Mouse (Mus musculus): ENCODE measurements around the gene Prrx1. TPM values are rescaled to one million over a fixed set of nuclear protein-coding genes. Genes with fewer than 3 reads are reported as not detected.

The Prrx1 gene
- polyA plus RNA-seq, 1 experiment from 2014 or later, result 3.5 TPM

DNA sequence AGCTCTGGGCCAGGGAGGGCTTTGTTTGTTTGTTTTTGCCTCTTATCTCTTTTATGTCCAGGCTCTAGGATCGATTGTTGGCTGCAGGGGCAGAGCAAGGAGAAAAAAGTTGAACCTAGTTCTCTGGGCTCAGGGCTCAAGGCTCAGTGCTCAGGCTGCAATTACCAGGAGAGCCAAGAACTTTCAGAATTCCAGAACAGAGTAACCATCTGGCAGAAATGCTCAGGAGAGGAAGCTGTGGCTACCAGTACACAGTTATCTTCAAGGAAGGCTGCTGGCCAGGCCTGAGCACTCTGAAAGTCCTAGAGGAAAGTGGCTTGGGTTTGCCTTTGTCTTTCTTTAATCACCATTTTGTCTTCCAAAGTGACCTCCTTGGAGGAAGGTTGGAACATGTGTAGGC is 3.4 kb upstream of the Prrx1 start:
- H3K9me3 ChIP-seq (ENCODE audit: control insufficient read depth, low read length), result no peaks in the 10 kb centered on the region
- H3K4me3 ChIP-seq (replicated peaks; ENCODE audit: low read depth, low read length), result no peak overlapping the region
- no peak overlapping the region for H3K4me2 ChIP-seq (ENCODE audit: low read length)
- no peak for ATAC-seq (ENCODE audit: low FRiP score, low TSS enrichment)
- 38% methylated on average over 1 of the region's 1 CpGs for WGBS
- no peak overlapping the region for H3K9ac ChIP-seq (replicated peaks; ENCODE audit: low read length)
- DNase-seq, result no peak
- peaks cover 42% of the 10 kb centered on the region for H3K27me3 ChIP-seq (ENCODE audit: control insufficient read depth, insufficient read depth, low read length)
- no peak overlapping the region for H3K27ac ChIP-seq (replicated peaks; ENCODE audit: low read depth, low read length)
- no peaks in the 10 kb centered on the region for H3K36me3 ChIP-seq (ENCODE audit: control insufficient read depth, insufficient read depth, low read length)
- H3K4me1 ChIP-seq (ENCODE audit: control insufficient read depth, insufficient read depth, low read length), result peaks cover 17% of the 10 kb centered on the region

DNA sequence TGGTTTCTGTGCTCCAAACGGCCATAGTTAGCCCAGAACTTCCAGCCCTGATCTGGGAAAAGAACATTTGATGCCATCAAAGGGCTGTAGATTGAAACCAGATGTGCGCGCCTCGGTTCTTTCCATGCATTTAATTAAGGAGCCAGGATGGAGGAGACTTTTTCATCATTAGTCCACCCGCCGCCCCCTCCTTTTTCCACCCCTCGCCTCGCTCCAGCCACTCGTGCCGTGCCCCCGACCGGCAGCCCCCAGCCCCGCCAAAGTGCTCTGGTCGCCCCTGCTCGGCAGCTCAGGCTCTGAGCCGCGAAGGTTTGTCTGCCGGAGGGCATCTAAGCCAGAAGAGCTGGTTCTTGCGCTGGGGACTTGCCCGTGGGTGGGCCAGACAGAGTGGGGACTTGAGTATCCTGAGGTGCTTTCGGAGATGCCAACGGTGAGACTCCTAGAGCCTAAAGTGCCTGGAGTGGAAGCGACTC is 1.4 kb upstream of the Prrx1 start:
- WGBS, result 2% methylated on average over 23 of the region's 23 CpGs
- H3K27me3 ChIP-seq (ENCODE audit: control insufficient read depth, insufficient read depth, low read length), result peaks cover 62% of the 10 kb centered on the region
- no peaks in the 10 kb centered on the region for H3K9me3 ChIP-seq (ENCODE audit: control insufficient read depth, low read length)
- H3K4me3 ChIP-seq (replicated peaks; ENCODE audit: low read depth, low read length), result peak overlapping the region; percentile 39
- H3K4me1 ChIP-seq (ENCODE audit: control insufficient read depth, insufficient read depth, low read length), result peaks cover 19% of the 10 kb centered on the region
- H3K36me3 ChIP-seq (ENCODE audit: control insufficient read depth, insufficient read depth, low read length), result no peaks in the 10 kb centered on the region
- DNase-seq (peak; percentile 40), ATAC-seq (ENCODE audit: low FRiP score, low TSS enrichment) (no peak)
- no peak overlapping the region for H3K27ac ChIP-seq (replicated peaks; ENCODE audit: low read depth, low read length)
- H3K9ac ChIP-seq (replicated peaks; ENCODE audit: low read length), result no peak overlapping the region
- peak overlapping the region; percentile 75 for H3K4me2 ChIP-seq (ENCODE audit: low read length)

DNA sequence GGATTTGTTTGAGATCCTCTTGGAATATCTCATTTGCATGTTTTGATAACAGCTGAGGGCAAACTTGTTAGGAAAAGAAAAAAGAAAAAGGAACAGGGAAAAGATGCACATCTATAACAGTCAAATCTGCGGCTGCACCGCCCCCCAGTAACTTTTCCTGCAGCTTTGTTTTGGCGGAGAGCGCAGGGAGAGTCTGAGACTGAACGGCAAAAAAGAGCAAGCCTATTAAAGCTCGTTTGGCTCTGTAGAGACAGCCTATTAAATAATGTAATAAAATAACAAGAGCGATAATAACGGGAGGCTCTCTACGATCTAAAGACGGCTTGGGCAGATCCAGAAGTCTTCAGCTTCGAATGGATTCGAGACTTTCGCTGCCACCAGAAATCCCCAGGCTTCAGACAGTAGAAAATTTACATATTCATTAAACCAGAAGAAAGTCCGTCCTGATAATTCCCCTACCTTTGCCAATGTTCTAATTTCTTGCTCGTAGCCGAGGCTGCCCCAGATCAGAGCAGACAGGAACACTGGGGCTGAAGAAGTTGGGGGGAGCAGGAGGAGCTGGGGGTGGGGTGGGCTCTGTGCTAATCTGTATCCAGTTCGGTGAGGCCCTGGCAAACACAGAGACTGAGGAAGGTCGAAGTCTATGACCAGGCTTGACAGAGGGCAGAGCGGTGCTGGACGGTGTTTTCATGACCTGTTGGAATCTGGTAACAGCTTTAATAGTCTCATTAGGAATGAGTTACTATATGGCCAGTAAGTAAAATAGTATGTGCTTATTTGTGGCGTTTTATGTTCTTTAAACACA is 613 bp upstream of the Prrx1 start:
- Histone ChIP-seq H3K27ac (replicated peaks; ENCODE audit: low read depth, low read length) (no peak overlapping the region), H3K36me3 (ENCODE audit: control insufficient read depth, insufficient read depth, low read length) (no peaks in the 10 kb centered on the region), H3K4me1 (ENCODE audit: control insufficient read depth, insufficient read depth, low read length) (peaks cover 19% of the 10 kb centered on the region), H3K27me3 (ENCODE audit: control insufficient read depth, insufficient read depth, low read length) (peaks cover 70% of the 10 kb centered on the region), H3K4me2 (ENCODE audit: low read length) (peak overlapping the region; percentile 75), H3K9ac (replicated peaks; ENCODE audit: low read length) (no peak overlapping the region; the same call in 1 of the 2 replicates), H3K9me3 (ENCODE audit: control insufficient read depth, low read length) (no peaks in the 10 kb centered on the region), H3K4me3 (replicated peaks; ENCODE audit: low read depth, low read length) (peak overlapping the region; percentile 39)
- DNase-seq (peak; percentile 65), ATAC-seq (ENCODE audit: low FRiP score, low TSS enrichment) (no peak; the same call in 1 of the 2 replicates)
- WGBS, result under 1% methylated on average over 21 of the region's 21 CpGs

DNA sequence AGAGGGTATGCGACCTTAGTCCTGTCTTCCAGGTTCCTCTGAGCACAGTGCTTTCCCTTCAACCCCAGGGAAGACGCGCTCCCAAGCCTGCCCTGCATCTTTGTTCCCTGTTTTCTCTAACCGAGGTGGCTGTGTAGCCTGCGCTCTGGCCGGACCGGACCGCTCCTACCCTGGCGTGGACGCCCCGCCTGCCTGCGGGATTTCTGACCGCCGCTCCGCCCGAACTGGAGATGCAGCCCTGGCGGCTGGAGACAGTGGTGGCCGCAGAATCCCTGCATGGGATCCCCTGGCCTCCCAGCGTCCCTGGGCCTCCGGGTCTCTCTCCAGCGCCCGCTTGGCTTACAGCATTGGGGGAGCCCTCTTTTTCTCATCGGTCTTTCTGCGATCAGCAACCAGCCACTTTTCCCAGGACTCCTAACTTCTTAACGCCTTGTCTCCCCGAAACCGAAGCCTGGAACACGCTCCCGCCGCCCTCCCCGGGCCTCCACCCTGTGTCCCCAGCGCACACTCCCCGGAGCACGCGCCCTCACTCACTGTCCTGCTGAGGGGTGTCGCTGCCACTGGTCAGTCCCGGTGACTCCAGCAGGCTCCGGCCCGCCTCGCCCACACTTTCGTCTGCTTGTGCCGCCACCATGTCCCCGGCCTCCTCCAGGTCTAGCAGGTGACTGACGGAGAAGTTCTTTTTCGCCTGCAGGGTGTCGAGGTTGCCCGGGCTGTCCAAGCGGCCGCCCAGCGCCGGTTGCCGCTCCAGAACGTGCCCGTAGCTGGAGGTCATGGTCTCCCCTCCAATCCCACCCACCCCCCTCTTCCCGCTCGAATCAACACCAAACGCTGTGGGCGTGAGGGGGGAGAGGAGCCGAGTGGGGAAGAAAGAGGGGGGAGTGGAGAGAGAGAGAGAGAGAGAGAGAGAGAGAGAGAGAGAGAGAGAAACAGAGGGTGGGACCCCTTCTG is 1.4 kb downstream of the Prrx1 start:
- H3K27ac ChIP-seq (replicated peaks; ENCODE audit: low read depth, low read length), result no peak overlapping the region
- H3K4me2 ChIP-seq (ENCODE audit: low read length), result peak overlapping the region; percentile 75
- peak overlapping the region; percentile 39 for H3K4me3 ChIP-seq (replicated peaks; ENCODE audit: low read depth, low read length)
- DNase-seq, result peak; percentile 50
- H3K36me3 ChIP-seq (ENCODE audit: control insufficient read depth, insufficient read depth, low read length), result no peaks in the 10 kb centered on the region
- H3K9me3 ChIP-seq (ENCODE audit: control insufficient read depth, low read length), result no peaks in the 10 kb centered on the region
- peaks cover 19% of the 10 kb centered on the region for H3K4me1 ChIP-seq (ENCODE audit: control insufficient read depth, insufficient read depth, low read length)
- H3K27me3 ChIP-seq (ENCODE audit: control insufficient read depth, insufficient read depth, low read length), result peaks cover 81% of the 10 kb centered on the region
- ATAC-seq (ENCODE audit: low FRiP score, low TSS enrichment), result peak; percentile 26; the same call in 1 of the 2 replicates
- peak overlapping the region; percentile 52 for H3K9ac ChIP-seq (replicated peaks; ENCODE audit: low read length)
- under 1% methylated on average over 59 of the region's 59 CpGs for WGBS

DNA sequence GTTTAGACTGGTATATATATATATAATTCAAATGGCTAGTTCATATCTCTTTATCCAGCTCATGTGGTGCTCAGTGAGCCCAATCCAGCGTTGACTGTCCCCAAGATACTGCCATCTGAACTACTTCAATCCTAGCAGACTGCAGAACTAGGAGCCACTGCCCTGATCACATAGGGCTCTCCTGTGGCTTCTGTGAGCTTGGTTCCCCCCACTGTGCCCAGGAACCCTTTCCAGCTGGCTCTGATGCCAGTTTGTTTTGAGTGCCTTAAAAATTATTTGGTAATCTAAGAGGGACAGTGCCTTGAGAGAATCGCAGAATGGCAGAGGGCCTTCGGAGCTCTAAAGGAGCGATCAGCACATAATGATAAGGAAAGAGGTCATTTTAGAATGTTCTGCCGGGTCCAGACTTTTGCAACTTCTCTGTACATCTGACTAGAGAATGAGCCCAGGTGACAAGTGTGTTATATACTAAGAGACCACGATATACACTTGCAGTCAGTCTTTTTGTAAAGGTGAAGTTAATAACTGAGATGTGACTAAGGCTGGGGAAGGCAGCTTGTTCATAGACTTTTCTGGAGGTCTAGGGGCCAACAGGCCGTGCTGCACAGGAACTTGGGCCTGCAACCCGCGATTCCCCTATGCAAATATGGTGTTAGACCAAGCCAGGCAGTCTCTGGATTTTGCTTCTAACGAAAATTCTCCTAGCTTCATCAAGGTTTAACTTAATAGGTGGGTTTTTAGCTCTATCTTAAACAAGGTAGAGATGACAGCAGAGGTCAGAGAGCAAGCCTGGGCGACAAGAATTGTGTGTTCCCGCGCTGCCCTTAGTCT is 2.3 kb downstream of the Prrx1 start:
- H3K9ac ChIP-seq (replicated peaks; ENCODE audit: low read length), result peak overlapping the region; percentile 52; the same call in 1 of the 2 replicates
- H3K4me2 ChIP-seq (ENCODE audit: low read length), result peak overlapping the region; percentile 75
- DNase-seq (no peak), ATAC-seq (ENCODE audit: low FRiP score, low TSS enrichment) (no peak)
- no peaks in the 10 kb centered on the region for H3K36me3 ChIP-seq (ENCODE audit: control insufficient read depth, insufficient read depth, low read length)
- H3K4me1 ChIP-seq (ENCODE audit: control insufficient read depth, insufficient read depth, low read length), result peaks cover 19% of the 10 kb centered on the region
- H3K4me3 ChIP-seq (replicated peaks; ENCODE audit: low read depth, low read length), result peak overlapping the region; percentile 39
- WGBS, result 14% methylated on average over 13 of the region's 13 CpGs
- H3K27me3 ChIP-seq (ENCODE audit: control insufficient read depth, insufficient read depth, low read length), result peaks cover 87% of the 10 kb centered on the region
- H3K9me3 ChIP-seq (ENCODE audit: control insufficient read depth, low read length), result no peaks in the 10 kb centered on the region
- H3K27ac ChIP-seq (replicated peaks; ENCODE audit: low read depth, low read length), result no peak overlapping the region

DNA sequence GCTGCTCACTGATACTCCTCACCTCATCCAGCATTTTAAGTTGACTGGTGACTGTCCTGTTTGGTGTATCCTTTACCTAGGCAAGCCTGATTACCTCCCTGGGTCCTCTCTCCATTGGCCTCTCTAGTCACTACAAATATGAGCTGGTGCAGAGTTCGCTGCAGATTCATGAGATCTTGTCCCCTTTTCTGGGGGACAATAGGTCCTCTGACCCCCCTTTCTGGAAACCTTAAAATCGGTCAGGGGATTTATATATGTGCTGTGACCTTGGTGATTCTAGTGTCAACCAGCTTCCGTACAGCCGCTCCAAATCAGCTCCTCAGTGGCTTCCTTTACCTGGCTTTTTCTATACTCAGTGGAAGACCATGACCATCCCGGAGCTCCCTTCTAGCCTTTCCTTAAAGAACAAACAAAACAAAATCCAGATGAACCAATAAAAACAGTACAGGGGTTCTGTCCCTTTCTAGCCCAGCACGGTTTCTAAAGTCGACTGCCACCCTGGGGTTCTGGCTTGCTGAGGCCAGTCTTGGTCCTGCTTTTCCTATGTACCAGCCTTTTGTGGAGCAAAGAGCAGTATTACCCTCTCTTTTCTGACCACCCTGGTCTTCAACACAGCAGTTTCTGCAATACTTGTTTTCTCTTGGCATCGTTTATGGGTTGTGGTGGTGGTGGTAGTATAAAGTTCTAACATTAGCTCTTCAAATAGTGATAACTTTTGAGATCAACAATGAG is 3.3 kb downstream of the Prrx1 start:
- Histone ChIP-seq H3K4me2 (ENCODE audit: low read length) (no peak overlapping the region), H3K9ac (replicated peaks; ENCODE audit: low read length) (no peak overlapping the region), H3K36me3 (ENCODE audit: control insufficient read depth, insufficient read depth, low read length) (no peaks in the 10 kb centered on the region), H3K4me1 (ENCODE audit: control insufficient read depth, insufficient read depth, low read length) (peaks cover 19% of the 10 kb centered on the region), H3K27me3 (ENCODE audit: control insufficient read depth, insufficient read depth, low read length) (peaks cover 77% of the 10 kb centered on the region), H3K27ac (replicated peaks; ENCODE audit: low read depth, low read length) (no peak overlapping the region), H3K4me3 (replicated peaks; ENCODE audit: low read depth, low read length) (no peak overlapping the region), H3K9me3 (ENCODE audit: control insufficient read depth, low read length) (no peaks in the 10 kb centered on the region)
- 14% methylated on average over 8 of the region's 8 CpGs for WGBS
- ATAC-seq (ENCODE audit: low FRiP score, low TSS enrichment) (no peak), DNase-seq (no peak)

DNA sequence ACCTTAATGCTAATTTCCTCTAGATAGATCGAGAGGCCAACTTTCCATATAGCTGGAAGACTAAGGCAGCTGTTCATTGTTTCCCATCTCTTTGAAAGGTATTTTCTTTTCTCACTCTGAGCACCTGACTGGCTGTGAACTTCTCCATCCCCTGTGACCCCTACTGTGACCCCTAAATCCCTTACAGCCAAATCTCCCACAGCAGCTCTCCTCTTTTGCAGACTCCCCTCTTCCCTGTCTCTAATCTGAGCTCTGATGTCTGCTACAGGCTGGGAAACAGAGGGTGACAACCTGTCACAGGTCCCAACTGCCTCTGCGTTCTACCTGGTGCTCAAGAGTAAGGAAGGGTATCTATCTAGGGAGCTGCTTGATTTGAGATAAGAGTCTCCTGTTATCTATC is 4.0 kb downstream of the Prrx1 start:
- Histone ChIP-seq H3K27me3 (ENCODE audit: control insufficient read depth, insufficient read depth, low read length) (peaks cover 70% of the 10 kb centered on the region), H3K4me3 (replicated peaks; ENCODE audit: low read depth, low read length) (no peak overlapping the region), H3K36me3 (ENCODE audit: control insufficient read depth, insufficient read depth, low read length) (no peaks in the 10 kb centered on the region), H3K4me2 (ENCODE audit: low read length) (no peak overlapping the region), H3K27ac (replicated peaks; ENCODE audit: low read depth, low read length) (no peak overlapping the region), H3K9ac (replicated peaks; ENCODE audit: low read length) (no peak overlapping the region), H3K4me1 (ENCODE audit: control insufficient read depth, insufficient read depth, low read length) (peaks cover 13% of the 10 kb centered on the region), H3K9me3 (ENCODE audit: control insufficient read depth, low read length) (no peaks in the 10 kb centered on the region)
- DNase-seq, result no peak
- ATAC-seq (ENCODE audit: low FRiP score, low TSS enrichment), result no peak
- WGBS, result 6% methylated on average over 2 of the region's 2 CpGs

Data from midbrain, embryonic 14.5 days (tissue).